Mouse (Mus musculus) stomach, postnatal 0 days (tissue): ENCODE results near the gene Apba1. TPM values are rescaled to one million over a fixed set of nuclear protein-coding genes. Genes with fewer than 3 reads are reported as not detected.

ENCODE experiments used
- ATAC-seq: fragments of 200-750 bp; cut with Nextera tagmentation; 2 replicates; pipeline ENCODE4 v1.8.0; 2017; ENCODE audit not compliant: low FRiP score, low TSS enrichment
- DNase-seq: peaks from one replicate; pipeline ENCODE4 v3.0.0-alpha.2; 2016; ENCODE audit warnings: low spot score
- H3K27ac ChIP-seq: fragments of 300-500 bp; sonication (generic); replicated peaks from 2 replicates; pipeline ENCODE4 v1.5.1; 2014; ENCODE audit warnings: mild to moderate bottlenecking, control low read depth
- H3K27me3 ChIP-seq: fragments of 300-500 bp; sonication (generic); 2 replicates; pipeline ENCODE4 v1.6.1; 2014; ENCODE audit warnings: low read length; ENCODE audit not compliant: control insufficient read depth, insufficient read depth
- H3K36me3 ChIP-seq: fragments of 300-500 bp; sonication (generic); 2 replicates; pipeline ENCODE4 v1.6.1; 2014; ENCODE audit warnings: low read length, mixed read lengths; ENCODE audit not compliant: control insufficient read depth, insufficient read depth
- H3K4me1 ChIP-seq: fragments of 300-500 bp; sonication (generic); replicated peaks from 2 replicates; pipeline ENCODE4 v1.6.1; 2014; ENCODE audit warnings: antibody characterized with exemption; ENCODE audit not compliant: control insufficient read depth, insufficient read depth
- H3K4me2 ChIP-seq: fragments of 300-500 bp; sonication (generic); replicated peaks from 2 replicates; pipeline ENCODE4 v1.6.1; 2014; ENCODE audit warnings: low read depth, mild to moderate bottlenecking, control low read depth, moderate library complexity
- H3K4me3 ChIP-seq: fragments of 300-500 bp; sonication (generic); 2 replicates; pipeline ENCODE4 v1.5.1; 2014; ENCODE audit warnings: low read depth, low read length, control low read depth
- H3K9ac ChIP-seq: fragments of 300-500 bp; sonication (generic); 2 replicates; pipeline ENCODE4 v1.6.1; 2014; ENCODE audit warnings: mild to moderate bottlenecking, low read length, control low read depth, mixed read lengths
- H3K9me3 ChIP-seq: fragments of 300-500 bp; sonication (generic); 2 replicates; pipeline ENCODE4 v1.6.1; 2016; ENCODE audit warnings: low read length; ENCODE audit not compliant: control insufficient read depth
- CTCF ChIP-seq: IDR thresholded peaks from 2 replicates; pipeline ENCODE4 v1.5.1; 2016; ENCODE audit warnings: antibody characterized with exemption, low read depth, mild to moderate bottlenecking, moderate library complexity
- EP300 ChIP-seq: optimal IDR thresholded peaks from 2 replicates; pipeline ENCODE3; 2016; ENCODE audit warnings: antibody characterized with exemption
- WGBS: fragments of 180-500 bp; shearing (Covaris S2); extraction: QIAGEN DNeasy Blood & Tissue Kit; methylation state at CpG from one replicate; pipeline ENCODE4 v1.1.7; 2014; 5-methylcytosine and 5-hydroxymethylcytosine counted together
- polyA plus RNA-seq: library from polyadenylated mRNA; unstranded; fragments of >200 nt; fragmentation: Nextera tagmentation; extraction: Ambion mirVana; gene quantifications from 2 replicates; pipeline ENCODE4 v1.2.1, GENCODE M21; 2015

The Apba1 gene
- polyA plus RNA-seq, 1 experiment from 2014 or later: 0.55 TPM

DNA sequence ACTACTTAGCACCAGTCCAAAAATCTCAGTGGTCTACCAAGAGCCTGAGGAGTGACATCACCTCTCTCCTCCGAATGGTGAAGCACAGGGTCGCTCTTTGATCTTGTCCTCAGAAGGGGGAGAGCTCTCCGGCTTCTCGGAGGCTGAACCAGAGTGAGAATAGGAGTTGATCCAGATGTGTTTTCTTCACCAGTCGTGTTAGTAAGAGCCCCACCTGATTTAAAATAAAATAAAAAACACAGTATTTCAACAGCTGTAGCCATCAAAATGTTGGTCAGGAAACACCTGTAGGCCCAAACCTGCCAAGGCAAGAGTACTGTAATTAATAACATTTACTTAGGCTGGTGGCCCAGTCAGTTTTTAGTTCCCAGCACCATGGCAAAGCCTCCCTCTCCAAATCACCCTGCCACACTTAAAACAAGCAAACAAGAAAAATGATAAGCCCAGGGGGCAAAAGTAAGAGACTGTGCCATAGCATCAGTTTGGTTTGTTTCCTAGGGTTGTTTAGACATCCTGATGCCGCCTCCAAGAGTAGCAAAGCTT is 219.3 kb downstream of the Apba1 start:
- 69% methylated on average over 6 of the region's 6 CpGs for WGBS
- Histone ChIP-seq H3K4me2 (no peak overlapping the region), H3K9ac (no peak overlapping the region), H3K9me3 (no peaks in the 10 kb centered on the region), H3K27me3 (no peaks in the 10 kb centered on the region), H3K4me3 (no peak overlapping the region), H3K36me3 (no peaks in the 10 kb centered on the region), H3K4me1 (no peaks in the 10 kb centered on the region; the same call in 1 of the 2 replicates), H3K27ac (no peak overlapping the region)
- no peak for TF ChIP-seq EP300
- TF ChIP-seq CTCF: no peak
- ATAC-seq: no peak
- DNase-seq: no peak

DNA sequence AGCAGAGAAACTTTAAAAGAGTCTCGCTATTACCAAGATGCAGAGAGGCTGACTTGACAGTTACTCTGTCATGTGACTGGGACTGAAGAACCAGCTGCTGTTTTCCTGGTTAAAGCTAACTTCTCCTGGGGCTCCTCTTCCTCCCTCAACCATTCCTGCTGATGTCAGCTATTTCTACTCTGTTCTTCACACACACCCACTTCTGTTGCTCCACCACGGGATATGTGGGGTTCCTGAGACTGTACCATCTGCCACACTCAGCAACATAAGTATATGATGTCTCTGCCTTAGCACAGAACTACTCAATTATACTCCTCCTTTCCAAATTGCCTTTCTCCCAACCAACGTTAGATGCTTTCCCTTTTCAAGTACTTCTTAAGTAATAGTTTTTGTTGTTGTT is 221.9 kb downstream of the Apba1 start:
- H3K36me3 ChIP-seq: no peaks in the 10 kb centered on the region
- WGBS: 64% methylated on average over 3 of the region's 3 CpGs
- DNase-seq (no peak), ATAC-seq (no peak)
- no peak overlapping the region for H3K4me3 ChIP-seq
- no peaks in the 10 kb centered on the region for H3K4me1 ChIP-seq
- H3K9me3 ChIP-seq: no peaks in the 10 kb centered on the region
- H3K27ac ChIP-seq: no peak overlapping the region
- H3K9ac ChIP-seq: no peak overlapping the region
- no peaks in the 10 kb centered on the region for H3K27me3 ChIP-seq
- H3K4me2 ChIP-seq: no peak overlapping the region
- TF ChIP-seq CTCF (no peak), EP300 (no peak)

DNA sequence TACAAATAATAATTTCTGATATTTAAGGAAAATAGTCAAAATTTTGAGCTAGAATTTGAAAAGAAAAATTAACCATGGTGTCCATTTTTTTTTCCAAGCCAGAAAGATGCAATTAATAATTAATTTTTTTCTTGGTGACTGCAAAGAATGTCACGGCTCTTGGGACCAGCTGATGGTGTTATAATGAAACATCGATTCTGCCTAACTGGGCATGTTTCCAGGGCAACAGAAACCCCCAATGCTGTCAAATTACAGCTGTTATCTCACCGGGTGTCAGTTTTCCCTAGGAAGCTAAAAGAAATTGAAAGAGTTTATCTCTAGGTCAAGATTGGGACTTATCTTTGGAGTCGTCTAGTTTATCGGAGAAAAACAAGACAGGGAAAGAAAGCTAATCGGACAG is 225.5 kb downstream of the Apba1 start:
- no peak for TF ChIP-seq CTCF
- no peaks in the 10 kb centered on the region for H3K36me3 ChIP-seq
- H3K27ac ChIP-seq: no peak overlapping the region
- H3K9ac ChIP-seq: no peak overlapping the region
- DNase-seq (no peak), ATAC-seq (no peak)
- WGBS: 50% methylated on average over 6 of the region's 6 CpGs
- no peak overlapping the region for H3K4me3 ChIP-seq
- no peaks in the 10 kb centered on the region for H3K4me1 ChIP-seq
- no peaks in the 10 kb centered on the region for H3K9me3 ChIP-seq
- H3K4me2 ChIP-seq: no peak overlapping the region
- no peaks in the 10 kb centered on the region for H3K27me3 ChIP-seq

DNA sequence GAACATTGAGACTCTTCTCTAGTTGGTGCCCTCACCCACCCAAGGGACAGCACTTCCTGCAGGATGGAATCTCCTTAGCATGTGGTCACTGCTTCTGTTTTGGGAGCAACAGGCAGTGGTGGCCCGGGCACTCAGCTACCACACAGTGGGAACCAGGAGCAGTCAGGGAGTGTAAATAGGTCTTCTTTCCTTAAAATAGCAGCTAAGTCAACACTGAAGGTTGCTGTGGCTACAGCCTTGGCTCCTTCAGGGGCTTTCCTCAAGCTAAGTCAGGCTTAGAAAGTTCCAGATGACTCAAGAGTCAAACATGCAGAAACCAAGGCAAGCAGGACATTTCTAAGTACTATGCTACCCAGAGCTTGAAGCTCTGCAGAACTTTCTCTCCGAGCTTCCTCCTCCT is 228.6 kb downstream of the Apba1 start:
- Histone ChIP-seq H3K4me3 (no peak overlapping the region), H3K9ac (no peak overlapping the region)

DNA sequence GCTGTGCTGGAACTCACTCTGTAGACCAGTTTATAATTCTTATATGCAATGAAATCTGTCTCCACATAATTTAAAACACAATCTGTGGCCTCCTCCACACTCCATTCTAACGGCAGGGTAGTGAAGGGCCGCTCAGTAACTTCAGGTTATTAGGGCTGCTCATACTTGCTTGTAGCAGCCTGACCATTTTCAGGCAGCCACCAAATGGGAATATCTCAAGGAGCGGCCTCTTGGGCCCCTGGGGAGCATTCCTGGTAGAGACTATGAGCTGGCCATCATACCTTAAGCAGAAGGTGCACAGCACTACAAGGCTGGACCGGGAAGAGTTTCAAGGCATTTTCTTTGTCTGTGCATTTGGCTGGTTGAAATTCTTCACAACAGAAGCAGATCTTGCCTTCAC is 229.5 kb downstream of the Apba1 start:
- Histone ChIP-seq H3K27me3 (no peaks in the 10 kb centered on the region), H3K4me3 (no peak overlapping the region), H3K9ac (no peak overlapping the region), H3K4me2 (no peak overlapping the region), H3K27ac (no peak overlapping the region), H3K36me3 (no peaks in the 10 kb centered on the region), H3K9me3 (no peaks in the 10 kb centered on the region), H3K4me1 (no peaks in the 10 kb centered on the region)
- WGBS: 86% methylated on average over 4 of the region's 4 CpGs
- TF ChIP-seq EP300 (no peak), CTCF (no peak)
- DNase-seq: no peak
- ATAC-seq: no peak

More for the DNA sequence above, 228.6 kb downstream of the Apba1 start:
- Histone ChIP-seq H3K4me2 (no peak overlapping the region), H3K27me3 (no peaks in the 10 kb centered on the region), H3K9me3 (no peaks in the 10 kb centered on the region), H3K36me3 (no peaks in the 10 kb centered on the region), H3K27ac (no peak overlapping the region), H3K4me1 (no peaks in the 10 kb centered on the region)
- no peak for TF ChIP-seq CTCF
- TF ChIP-seq EP300: no peak
- ATAC-seq (no peak), DNase-seq (no peak)
- 35% methylated on average over 2 of the region's 2 CpGs for WGBS

DNA sequence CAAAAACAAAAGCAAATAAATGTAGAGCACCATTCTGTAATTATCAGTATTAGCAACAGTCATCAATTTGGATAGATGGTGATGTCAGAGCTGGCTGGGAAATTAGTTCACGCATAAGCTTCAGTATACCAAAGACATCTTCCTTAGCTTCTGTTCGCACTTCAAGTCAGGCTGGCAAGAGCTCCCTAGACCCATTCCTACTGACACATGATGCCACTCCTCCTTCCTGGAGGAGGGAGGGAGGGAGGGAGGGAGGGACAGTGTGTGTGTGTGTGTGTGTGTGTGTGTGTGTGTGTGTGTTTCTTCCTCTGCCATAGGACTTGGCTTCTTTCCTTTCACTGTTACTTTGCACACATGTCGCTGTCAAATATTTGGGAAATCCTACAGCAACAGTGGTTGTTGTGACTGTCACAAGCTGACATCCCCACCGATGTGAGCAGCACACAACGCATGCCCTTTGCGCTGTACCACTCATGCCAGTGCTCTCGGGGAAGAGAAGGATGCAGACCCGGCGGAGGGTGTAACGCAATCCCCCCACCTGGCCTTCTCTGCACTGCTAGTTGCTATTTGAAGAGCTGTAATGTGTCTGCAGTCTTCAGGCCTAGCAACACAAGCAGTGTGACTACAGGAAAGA is 237.2 kb downstream of the Apba1 start:
- no peak overlapping the region for H3K27ac ChIP-seq
- no peak for DNase-seq
- H3K36me3 ChIP-seq: no peaks in the 10 kb centered on the region
- no peaks in the 10 kb centered on the region for H3K9me3 ChIP-seq
- no peaks in the 10 kb centered on the region for H3K4me1 ChIP-seq
- H3K27me3 ChIP-seq: no peaks in the 10 kb centered on the region
- WGBS: 81% methylated on average over 10 of the region's 10 CpGs
- no peak for ATAC-seq
- TF ChIP-seq CTCF (no peak), EP300 (no peak)
- H3K9ac ChIP-seq: no peak overlapping the region
- no peak overlapping the region for H3K4me3 ChIP-seq
- H3K4me2 ChIP-seq: no peak overlapping the region

Other genes with a start within 250 kb of the Apba1 start
- gene 1700028P14Rik, start 106.1 kb upstream of the Apba1 start, polyA plus RNA-seq: not detected in 2 replicates
- 2.7 and 3.4 TPM in 2 replicates for gene Ptar1, start 71.5 kb upstream of the Apba1 start, polyA plus RNA-seq